Mouse (Mus musculus): ENCODE measurements at regions not wholly inside any gene's neighbourhood (a gene's known extent, or its start where the extent isn't known, plus 50 kb on each side); places are given as distances from the start of the nearest gene placed in this dataset.

GRCm38 (mm10) chr11:112140058-112140457 lies 642.0 kb upstream of the Sox9 start:
- DNase-seq, result no peak

DNA sequence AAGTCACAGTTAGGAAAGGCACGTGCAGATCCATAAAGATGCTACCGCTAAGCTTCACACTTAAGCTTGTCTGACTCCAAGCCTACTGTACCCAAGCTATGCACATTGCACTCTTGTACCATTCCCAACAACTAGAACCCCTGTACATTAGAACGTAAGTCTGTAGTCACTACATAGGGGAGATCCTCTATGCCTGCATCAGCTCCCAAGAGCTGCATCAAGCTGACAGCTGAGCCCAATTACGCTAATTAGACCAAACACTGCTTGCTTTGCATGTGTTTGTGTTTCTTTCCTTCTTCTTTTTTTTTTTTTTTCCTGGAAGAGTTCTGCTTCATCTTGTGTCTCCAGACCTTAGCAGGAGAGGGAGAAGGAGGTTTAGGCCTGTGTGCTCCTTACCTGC lies 641.5 kb upstream of the Sox9 start:
- DNase-seq, result no peak

- DNase-seq, result no peak
These were observed 641.1 kb upstream of the Sox9 start for GRCm38 (mm10) chr11:112140912-112141311.

DNA sequence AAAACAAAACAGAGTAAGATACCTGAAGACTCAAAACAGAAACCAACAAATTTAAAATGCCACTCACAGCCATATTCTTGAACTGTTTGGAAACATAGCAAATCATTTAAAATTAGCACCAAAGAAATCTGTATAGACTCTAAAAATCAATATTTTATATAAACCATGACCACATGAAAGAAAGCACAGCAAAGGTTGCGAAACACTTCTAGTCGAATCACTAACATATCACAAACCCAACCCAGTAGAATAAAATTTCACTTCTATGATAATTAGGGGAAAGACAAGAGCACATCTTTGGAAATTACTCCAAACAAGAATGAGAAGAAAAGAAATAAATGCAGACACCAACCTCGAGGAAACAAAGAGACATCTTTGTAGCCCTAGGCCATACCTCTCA lies 630.0 kb upstream of the Sox9 start:
- no peak for DNase-seq

GRCm38 (mm10) chr11:112153198-112153597 lies 628.8 kb upstream of the Sox9 start:
- DNase-seq, result no peak

GRCm38 (mm10) chr11:112154712-112155319 lies 627.2 kb upstream of the Sox9 start:
- peak in 1 of 2 experiments; percentile 12 for DNase-seq

GRCm38 (mm10) chr11:112155339-112155955 lies 626.6 kb upstream of the Sox9 start:
- no peak for DNase-seq

GRCm38 (mm10) chr11:112163681-112164265 lies 618.3 kb upstream of the Sox9 start:
- no peak for DNase-seq

- DNase-seq, result no peak
These were observed 608.4 kb upstream of the Sox9 start for GRCm38 (mm10) chr11:112173585-112173984.

DNA sequence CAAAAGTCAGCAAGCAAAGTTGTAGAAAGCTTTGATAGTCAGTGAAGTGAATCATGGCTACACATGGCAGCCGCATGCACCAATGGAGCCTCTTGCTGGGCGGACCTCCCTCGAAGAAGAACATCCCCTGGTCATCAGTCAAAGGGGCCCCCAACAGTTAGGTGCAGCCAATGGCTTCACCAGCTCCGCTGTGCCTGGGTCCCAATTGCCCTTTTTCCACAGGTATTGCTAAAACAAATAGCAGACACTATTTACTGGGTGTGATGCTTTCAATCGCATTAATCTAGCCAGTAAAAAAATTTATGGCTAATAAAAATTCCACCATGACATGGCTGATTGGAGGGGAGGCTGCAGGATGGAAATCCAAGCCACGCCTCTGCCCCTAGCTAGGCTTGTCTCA lies 606.7 kb upstream of the Sox9 start:
- no peak for DNase-seq

DNA sequence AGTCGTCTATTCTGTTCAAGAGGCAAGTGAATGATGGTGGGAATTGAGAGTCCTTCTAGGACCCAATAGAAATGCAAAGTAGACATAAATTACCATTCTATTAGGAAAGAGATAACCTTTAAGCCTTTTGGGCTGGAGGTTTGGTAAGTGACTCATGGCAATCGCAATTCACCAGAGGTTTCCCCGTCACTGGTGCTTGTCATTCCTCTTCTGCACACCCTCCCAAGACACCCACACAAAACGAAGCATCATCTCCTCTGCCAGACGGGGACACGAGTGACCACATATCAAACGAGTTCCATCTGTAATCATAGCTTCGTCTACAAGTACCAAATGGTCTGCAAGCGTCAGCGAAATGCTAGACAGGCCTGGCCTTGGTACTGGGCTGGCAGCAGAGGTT lies 601.4 kb upstream of the Sox9 start:
- DNase-seq, result no peak

DNA sequence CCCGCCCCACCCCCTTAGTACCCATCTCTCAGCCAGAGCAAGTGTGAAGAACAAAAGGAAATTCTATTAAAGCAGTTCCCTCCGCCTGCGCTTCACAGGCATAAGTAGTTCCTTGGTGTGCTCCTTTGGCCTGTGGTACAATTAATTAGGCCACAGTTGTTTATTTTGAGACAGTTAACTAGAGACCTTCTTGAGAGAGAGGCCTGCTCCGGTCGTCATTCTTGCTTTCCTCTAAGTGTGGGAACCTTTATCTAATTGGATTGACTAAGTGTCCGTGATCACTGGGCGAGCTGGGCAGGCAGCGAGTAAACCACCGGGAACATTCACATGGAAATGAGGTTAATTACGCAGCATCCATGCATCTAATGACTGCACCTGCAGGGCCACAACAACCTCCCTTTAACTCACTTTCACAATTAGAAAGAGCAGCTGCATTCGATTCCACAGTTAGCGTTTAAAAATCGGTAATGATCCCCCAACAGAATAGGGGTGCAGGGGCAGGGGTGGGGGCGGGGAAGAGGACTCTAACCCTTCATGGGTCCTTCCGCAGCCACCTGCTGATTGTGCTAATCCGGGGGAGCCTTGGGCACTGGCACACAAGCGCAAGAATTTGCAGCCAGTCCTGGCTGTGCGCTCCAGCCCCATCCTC lies 584.3 kb upstream of the Sox9 start:
- peak; percentile 4 to 13 for DNase-seq

DNA sequence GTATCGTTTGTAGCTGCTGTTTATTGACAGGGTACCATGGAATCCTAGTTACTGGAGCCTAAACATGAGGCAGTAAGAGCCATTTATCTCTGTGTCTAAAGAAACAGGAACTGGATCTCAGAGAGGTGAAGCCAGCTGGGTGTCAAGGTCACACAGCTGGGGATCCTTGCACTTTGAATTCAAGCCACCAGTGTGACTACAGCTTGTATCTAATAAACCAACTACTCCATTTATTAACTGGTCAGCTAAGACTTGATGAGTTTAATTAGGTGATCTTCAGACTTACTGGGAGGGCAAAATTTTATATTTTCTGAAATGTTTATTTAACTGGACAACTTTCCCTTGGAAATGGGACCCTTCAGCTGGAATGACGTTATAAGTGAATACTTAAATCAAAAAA lies 577.5 kb upstream of the Sox9 start:
- no peak for DNase-seq

DNA sequence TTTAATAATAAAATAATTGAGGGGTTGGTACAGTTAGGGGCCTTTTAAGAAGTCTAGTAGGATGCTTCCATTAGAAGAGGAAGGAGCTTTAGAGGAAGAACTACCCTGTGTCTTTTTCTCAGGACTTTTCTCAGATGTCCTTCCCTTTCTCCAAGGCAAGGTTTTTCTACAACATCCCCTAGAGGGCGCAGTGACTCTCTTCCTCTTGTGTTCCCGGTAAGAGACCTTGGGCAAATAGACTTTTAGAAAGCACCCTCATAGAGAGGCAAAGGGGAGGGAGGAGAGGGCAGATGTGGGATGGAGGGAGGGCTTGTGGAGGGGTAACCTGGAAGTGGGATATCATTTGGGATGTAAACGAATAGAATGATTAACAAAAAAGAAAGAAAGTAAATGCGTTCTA lies 572.6 kb upstream of the Sox9 start:
- DNase-seq, result peak; percentile 55 to 65

DNA sequence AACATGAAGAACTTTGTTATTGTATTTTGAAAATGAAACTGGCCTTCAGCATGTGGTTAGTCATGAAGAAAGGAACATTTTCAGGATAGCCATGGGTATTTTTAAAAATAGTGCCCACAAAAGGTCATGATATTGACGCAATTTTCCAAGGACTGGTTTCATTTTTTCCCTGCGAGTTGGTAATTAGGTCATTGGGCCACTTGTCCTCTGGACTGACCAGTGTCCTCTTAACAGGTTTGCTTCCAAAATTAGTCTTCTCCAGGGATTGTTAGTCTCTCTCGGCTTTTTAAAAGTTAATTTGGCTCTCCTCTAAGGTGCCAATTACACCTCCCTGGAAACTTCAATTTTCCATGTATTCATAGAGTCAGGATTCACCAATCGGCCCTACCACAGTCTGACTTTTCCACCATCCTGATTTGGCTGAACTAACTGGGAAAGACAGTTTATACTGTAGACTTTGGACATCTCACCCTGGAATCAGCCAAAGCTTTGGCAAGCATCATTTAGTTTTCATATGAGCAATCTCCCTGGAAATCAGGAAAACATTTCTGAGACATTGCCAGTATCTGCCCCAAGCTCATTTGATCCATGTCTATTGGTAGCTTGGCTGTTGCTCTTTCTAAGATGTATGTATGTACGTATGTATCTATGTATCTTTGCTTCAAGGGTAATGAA lies 562.8 kb upstream of the Sox9 start:
- no peak for DNase-seq

- DNase-seq, result no peak
These were observed 547.4 kb upstream of the Sox9 start for GRCm38 (mm10) chr11:112234492-112235116.

- DNase-seq, result peak; percentile 42 to 52
These were observed 542.8 kb upstream of the Sox9 start for GRCm38 (mm10) chr11:112238960-112239884.

GRCm38 (mm10) chr11:112252548-112252947 lies 529.5 kb upstream of the Sox9 start:
- no peak for DNase-seq

DNA sequence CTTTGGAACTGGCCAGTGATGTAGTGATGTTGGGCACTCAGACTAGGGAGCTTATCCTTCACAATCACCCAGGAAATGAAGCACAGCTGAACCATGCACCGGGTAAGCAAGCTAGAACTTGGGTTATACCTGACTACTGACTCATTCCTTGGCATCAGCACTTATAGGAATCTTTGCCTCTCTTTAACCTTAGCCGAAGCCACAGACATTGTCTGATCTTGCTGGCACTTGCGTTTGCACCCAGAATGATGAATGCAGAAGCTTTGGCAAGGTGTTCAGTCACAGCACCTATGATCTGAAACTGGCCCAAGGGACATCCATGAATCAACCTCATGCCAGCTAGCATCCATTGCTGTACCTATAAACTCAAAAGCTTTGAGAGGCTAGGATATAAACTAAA lies 529.0 kb upstream of the Sox9 start:
- DNase-seq, result no peak

GRCm38 (mm10) chr11:112256326-112256725 lies 525.7 kb upstream of the Sox9 start:
- no peak for DNase-seq

DNA sequence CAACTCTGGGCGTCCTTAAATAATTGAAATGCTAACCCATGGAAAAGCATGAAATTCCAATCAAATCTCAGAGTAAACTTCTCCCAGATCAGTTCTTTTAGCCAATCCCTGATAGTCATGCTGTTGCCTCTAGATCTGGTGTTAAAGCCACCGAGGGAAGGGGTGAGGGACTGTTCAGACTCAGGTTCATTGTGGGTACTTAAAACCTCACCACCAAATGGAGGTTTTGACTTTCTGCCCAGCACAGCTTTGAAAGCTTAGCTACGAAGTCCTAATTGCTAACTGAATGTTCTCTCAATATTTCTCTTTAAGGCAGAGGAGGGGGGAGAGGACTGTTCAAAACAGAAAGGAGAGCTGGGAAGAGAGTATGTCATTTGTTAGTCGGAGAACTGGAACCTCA lies 517.9 kb upstream of the Sox9 start:
- DNase-seq, result no peak

- DNase-seq, result no peak
These were observed 511.1 kb upstream of the Sox9 start for GRCm38 (mm10) chr11:112270911-112271310.
